Mouse (Mus musculus): ENCODE measurements around the gene Lair1. TPM values are rescaled to one million over a fixed set of nuclear protein-coding genes. Genes with fewer than 3 reads are reported as not detected.

Lair1 gene
- polyA plus RNA-seq (2014; fragmentation: Nextera tagmentation; extraction: Ambion mirVana), result 0.63 and 0.79 TPM in 2 replicates

- H3K4me3 ChIP-seq (ENCODE audit: low read depth, low read length), result no peak within 1 kb of the TSS
- WGBS, result 57% methylated on average over 2 of the region's 2 CpGs
These were observed at the start of gene Lair1 for GRCm38 (mm10) chr7:4063013-4063412. TSS of gene Lair1 (minus strand) at chr7:4063204.

GRCm38 (mm10) chr7:4111766-4112165 is 48.8 kb upstream of the Lair1 start:
- WGBS, result 59% methylated on average over 3 of the region's 3 CpGs
- DNase-seq (ENCODE audit: low spot score) (no peak), ATAC-seq (ENCODE audit: low read depth) (no peak)
- Histone ChIP-seq H3K27me3 (replicated peaks; ENCODE audit: control insufficient read depth, insufficient read depth, low read length) (no peaks in the 10 kb centered on the region), H3K4me1 (ENCODE audit: control insufficient read depth, insufficient read depth, low read length) (no peaks in the 10 kb centered on the region), H3K36me3 (ENCODE audit: control insufficient read depth, insufficient read depth, low read length) (no peaks in the 10 kb centered on the region), H3K4me2 (ENCODE audit: low read depth, low read length) (no peak overlapping the region), H3K9ac (ENCODE audit: low read depth, low read length) (no peak overlapping the region), H3K27ac (replicated peaks; ENCODE audit: low read depth, low read length) (no peak overlapping the region), H3K4me3 (ENCODE audit: low read depth, low read length) (no peak overlapping the region), H3K9me3 (ENCODE audit: control insufficient read depth, low read length) (no peaks in the 10 kb centered on the region)

More at GRCm38 (mm10) chr7:4063013-4063412, at the start of gene Lair1:
- Histone ChIP-seq H3K9ac (ENCODE audit: low read depth, low read length) (no peak within 1 kb of the TSS), H3K9me3 (ENCODE audit: control insufficient read depth, low read length) (no peaks in the 10 kb centered on the region), H3K4me1 (ENCODE audit: control insufficient read depth, insufficient read depth, low read length) (no peaks in the 10 kb centered on the region), H3K4me2 (ENCODE audit: low read depth, low read length) (no peak within 1 kb of the TSS), H3K27ac (replicated peaks; ENCODE audit: low read depth, low read length) (no peak within 1 kb of the TSS), H3K27me3 (replicated peaks; ENCODE audit: control insufficient read depth, insufficient read depth, low read length) (no peaks in the 10 kb centered on the region), H3K36me3 (ENCODE audit: control insufficient read depth, insufficient read depth, low read length) (no peaks in the 10 kb centered on the region)
- DNase-seq (ENCODE audit: low spot score) (no peak), ATAC-seq (ENCODE audit: low read depth) (no peak)

GRCm38 (mm10) chr7:4103411-4103810 is 40.4 kb upstream of the Lair1 start:
- no peaks in the 10 kb centered on the region for H3K4me1 ChIP-seq (ENCODE audit: control insufficient read depth, insufficient read depth, low read length)
- H3K9me3 ChIP-seq (ENCODE audit: control insufficient read depth, low read length), result no peaks in the 10 kb centered on the region
- no peaks in the 10 kb centered on the region for H3K27me3 ChIP-seq (replicated peaks; ENCODE audit: control insufficient read depth, insufficient read depth, low read length)
- 14% methylated on average over 4 of the region's 4 CpGs for WGBS
- H3K27ac ChIP-seq (replicated peaks; ENCODE audit: low read depth, low read length), result no peak overlapping the region
- no peak overlapping the region for H3K9ac ChIP-seq (ENCODE audit: low read depth, low read length)
- ATAC-seq (ENCODE audit: low read depth), result no peak
- peak; percentile 47 for DNase-seq (ENCODE audit: low spot score)
- no peak overlapping the region for H3K4me3 ChIP-seq (ENCODE audit: low read depth, low read length)
- H3K36me3 ChIP-seq (ENCODE audit: control insufficient read depth, insufficient read depth, low read length), result no peaks in the 10 kb centered on the region
- H3K4me2 ChIP-seq (ENCODE audit: low read depth, low read length), result no peak overlapping the region

GRCm38 (mm10) chr7:4101144-4101543 is 38.1 kb upstream of the Lair1 start:
- Histone ChIP-seq H3K4me1 (ENCODE audit: control insufficient read depth, insufficient read depth, low read length) (no peaks in the 10 kb centered on the region), H3K9ac (ENCODE audit: low read depth, low read length) (no peak overlapping the region), H3K4me3 (ENCODE audit: low read depth, low read length) (no peak overlapping the region), H3K27me3 (replicated peaks; ENCODE audit: control insufficient read depth, insufficient read depth, low read length) (no peaks in the 10 kb centered on the region), H3K36me3 (ENCODE audit: control insufficient read depth, insufficient read depth, low read length) (no peaks in the 10 kb centered on the region), H3K27ac (replicated peaks; ENCODE audit: low read depth, low read length) (no peak overlapping the region), H3K4me2 (ENCODE audit: low read depth, low read length) (no peak overlapping the region), H3K9me3 (ENCODE audit: control insufficient read depth, low read length) (no peaks in the 10 kb centered on the region)
- WGBS, result 76% methylated on average over 5 of the region's 5 CpGs
- ATAC-seq (ENCODE audit: low read depth) (no peak), DNase-seq (ENCODE audit: low spot score) (no peak)

GRCm38 (mm10) chr7:4098832-4099231 is 35.8 kb upstream of the Lair1 start:
- H3K27ac ChIP-seq (replicated peaks; ENCODE audit: low read depth, low read length), result no peak overlapping the region

GRCm38 (mm10) chr7:4098301-4098700 is 35.3 kb upstream of the Lair1 start:
- WGBS, result 77% methylated on average over 2 of the region's 2 CpGs
- no peaks in the 10 kb centered on the region for H3K27me3 ChIP-seq (replicated peaks; ENCODE audit: control insufficient read depth, insufficient read depth, low read length)
- H3K4me3 ChIP-seq (ENCODE audit: low read depth, low read length), result no peak overlapping the region
- no peak overlapping the region for H3K9ac ChIP-seq (ENCODE audit: low read depth, low read length)
- H3K27ac ChIP-seq (replicated peaks; ENCODE audit: low read depth, low read length), result no peak overlapping the region
- H3K4me1 ChIP-seq (ENCODE audit: control insufficient read depth, insufficient read depth, low read length), result no peaks in the 10 kb centered on the region
- DNase-seq (ENCODE audit: low spot score), result no peak
- H3K36me3 ChIP-seq (ENCODE audit: control insufficient read depth, insufficient read depth, low read length), result no peaks in the 10 kb centered on the region
- ATAC-seq (ENCODE audit: low read depth), result no peak
- no peak overlapping the region for H3K4me2 ChIP-seq (ENCODE audit: low read depth, low read length)
- H3K9me3 ChIP-seq (ENCODE audit: control insufficient read depth, low read length), result no peaks in the 10 kb centered on the region

More at GRCm38 (mm10) chr7:4098832-4099231, 35.8 kb upstream of the Lair1 start:
- Histone ChIP-seq H3K36me3 (ENCODE audit: control insufficient read depth, insufficient read depth, low read length) (no peaks in the 10 kb centered on the region), H3K27me3 (replicated peaks; ENCODE audit: control insufficient read depth, insufficient read depth, low read length) (no peaks in the 10 kb centered on the region), H3K4me2 (ENCODE audit: low read depth, low read length) (no peak overlapping the region), H3K9me3 (ENCODE audit: control insufficient read depth, low read length) (no peaks in the 10 kb centered on the region), H3K4me3 (ENCODE audit: low read depth, low read length) (no peak overlapping the region), H3K9ac (ENCODE audit: low read depth, low read length) (no peak overlapping the region), H3K4me1 (ENCODE audit: control insufficient read depth, insufficient read depth, low read length) (no peaks in the 10 kb centered on the region)
- WGBS, result 78% methylated on average over 2 of the region's 2 CpGs
- DNase-seq (ENCODE audit: low spot score) (no peak), ATAC-seq (ENCODE audit: low read depth) (no peak)

- no peak for ATAC-seq (ENCODE audit: low read depth)
- no peaks in the 10 kb centered on the region for H3K36me3 ChIP-seq (ENCODE audit: control insufficient read depth, insufficient read depth, low read length)
- WGBS, result 30% methylated on average over 8 of the region's 8 CpGs
- no peaks in the 10 kb centered on the region for H3K9me3 ChIP-seq (ENCODE audit: control insufficient read depth, low read length)
- H3K4me3 ChIP-seq (ENCODE audit: low read depth, low read length), result no peak overlapping the region
- no peak overlapping the region for H3K9ac ChIP-seq (ENCODE audit: low read depth, low read length)
- peak; percentile 6 for DNase-seq (ENCODE audit: low spot score)
- no peak overlapping the region for H3K27ac ChIP-seq (replicated peaks; ENCODE audit: low read depth, low read length)
- H3K4me2 ChIP-seq (ENCODE audit: low read depth, low read length), result no peak overlapping the region
- H3K4me1 ChIP-seq (ENCODE audit: control insufficient read depth, insufficient read depth, low read length), result no peaks in the 10 kb centered on the region
- no peaks in the 10 kb centered on the region for H3K27me3 ChIP-seq (replicated peaks; ENCODE audit: control insufficient read depth, insufficient read depth, low read length)
These were observed 28.2 kb upstream of the Lair1 start for GRCm38 (mm10) chr7:4091170-4091569.

GRCm38 (mm10) chr7:4088679-4089078 is 25.7 kb upstream of the Lair1 start:
- H3K9ac ChIP-seq (ENCODE audit: low read depth, low read length), result no peak overlapping the region
- H3K27ac ChIP-seq (replicated peaks; ENCODE audit: low read depth, low read length), result no peak overlapping the region
- H3K9me3 ChIP-seq (ENCODE audit: control insufficient read depth, low read length), result no peaks in the 10 kb centered on the region
- ATAC-seq (ENCODE audit: low read depth), result no peak
- H3K27me3 ChIP-seq (replicated peaks; ENCODE audit: control insufficient read depth, insufficient read depth, low read length), result no peaks in the 10 kb centered on the region
- H3K36me3 ChIP-seq (ENCODE audit: control insufficient read depth, insufficient read depth, low read length), result no peaks in the 10 kb centered on the region
- 75% methylated on average over 2 of the region's 2 CpGs for WGBS
- DNase-seq (ENCODE audit: low spot score), result no peak
- no peaks in the 10 kb centered on the region for H3K4me1 ChIP-seq (ENCODE audit: control insufficient read depth, insufficient read depth, low read length)
- H3K4me3 ChIP-seq (ENCODE audit: low read depth, low read length), result no peak overlapping the region
- H3K4me2 ChIP-seq (ENCODE audit: low read depth, low read length), result no peak overlapping the region

- Histone ChIP-seq H3K9me3 (ENCODE audit: control insufficient read depth, low read length) (no peaks in the 10 kb centered on the region), H3K27ac (replicated peaks; ENCODE audit: low read depth, low read length) (no peak overlapping the region), H3K4me2 (ENCODE audit: low read depth, low read length) (no peak overlapping the region), H3K9ac (ENCODE audit: low read depth, low read length) (no peak overlapping the region), H3K36me3 (ENCODE audit: control insufficient read depth, insufficient read depth, low read length) (no peaks in the 10 kb centered on the region), H3K4me3 (ENCODE audit: low read depth, low read length) (no peak overlapping the region), H3K4me1 (ENCODE audit: control insufficient read depth, insufficient read depth, low read length) (no peaks in the 10 kb centered on the region), H3K27me3 (replicated peaks; ENCODE audit: control insufficient read depth, insufficient read depth, low read length) (no peaks in the 10 kb centered on the region)
- 80% methylated on average over 6 of the region's 6 CpGs for WGBS
- ATAC-seq (ENCODE audit: low read depth) (no peak), DNase-seq (ENCODE audit: low spot score) (no peak)
These were observed 25.0 kb upstream of the Lair1 start for GRCm38 (mm10) chr7:4087896-4088480.
